Mouse (Mus musculus) heart, embryonic 14.5 days (tissue): ENCODE data around the gene Pnpo. TPM values are rescaled to one million over a fixed set of nuclear protein-coding genes. Genes with fewer than 3 reads are reported as not detected.

ENCODE experiments used
- ATAC-seq: fragments of 200-750 bp; cut with Nextera tagmentation; 2 replicates; pipeline ENCODE4 v1.8.0; 2017; ENCODE audit warnings: low read depth, moderate TSS enrichment; ENCODE audit not compliant: insufficient number of reproducible peaks, insufficient read depth, low FRiP score
- H3K27ac ChIP-seq, 2 experiments: fragments of 200-500 bp in 1 of 2; fragments of 300-500 bp in 1 of 2; sonication (generic) in 1 of 2; replicated peaks in 1 of 2; 2 replicates each; pipeline ENCODE4 v1.5.1; 2012 to 2014; ENCODE audit warnings: low read depth in 2 of 2, low read length in 2 of 2, control low read depth in 1 of 2, mild to moderate bottlenecking in 1 of 2, mixed read lengths in 1 of 2; ENCODE audit not compliant: control insufficient read depth in 1 of 2, insufficient read depth in 1 of 2
- H3K27me3 ChIP-seq: fragments of 300-500 bp; sonication (generic); 2 replicates; pipeline ENCODE4 v1.6.1; 2014; ENCODE audit warnings: mild to moderate bottlenecking, low read length, control low read depth; ENCODE audit not compliant: control insufficient read depth, insufficient read depth
- H3K36me3 ChIP-seq: fragments of 300-500 bp; sonication (generic); 2 replicates; pipeline ENCODE4 v1.6.1; 2014; ENCODE audit warnings: mild to moderate bottlenecking, control low read depth, low read length, mixed read lengths; ENCODE audit not compliant: control insufficient read depth, insufficient read depth
- H3K4me1 ChIP-seq, 2 experiments: fragments of 200-500 bp in 1 of 2; fragments of 300-500 bp in 1 of 2; sonication (generic) in 1 of 2; 2 replicates each; pipeline ENCODE4 v1.6.1; 2012 to 2014; ENCODE audit warnings: low read length in 2 of 2, control low read depth in 1 of 2, mixed read lengths in 1 of 2; ENCODE audit not compliant: control insufficient read depth in 2 of 2, insufficient read depth in 2 of 2
- H3K4me2 ChIP-seq: fragments of 300-500 bp; sonication (generic); 2 replicates; pipeline ENCODE4 v1.6.1; 2014; ENCODE audit warnings: mild to moderate bottlenecking, low read length
- H3K4me3 ChIP-seq, 2 experiments: fragments of 200-500 bp in 1 of 2; fragments of 300-500 bp in 1 of 2; sonication (generic) in 1 of 2; 2 replicates each; pipeline ENCODE4 v1.5.1; 2012 to 2014; ENCODE audit warnings: low read length in 2 of 2, mild to moderate bottlenecking in 2 of 2, control low read depth in 1 of 2, low read depth in 1 of 2, moderate library complexity in 1 of 2; ENCODE audit not compliant: control insufficient read depth in 1 of 2, insufficient read depth in 1 of 2
- H3K9ac ChIP-seq: fragments of 300-500 bp; sonication (generic); 2 replicates; pipeline ENCODE4 v1.6.1; 2014; ENCODE audit warnings: mild to moderate bottlenecking, low read length
- H3K9me3 ChIP-seq: fragments of 300-500 bp; sonication (generic); 2 replicates; pipeline ENCODE4 v1.6.1; 2016; ENCODE audit warnings: low read length, control low read depth; ENCODE audit not compliant: control insufficient read depth
- WGBS: fragments of 180-500 bp; shearing (Covaris S2); extraction: QIAGEN DNeasy Blood & Tissue Kit; methylation state at CpG from one replicate; pipeline ENCODE4 v1.1.7; 2014; 5-methylcytosine and 5-hydroxymethylcytosine counted together
- polyA plus RNA-seq: library from polyadenylated mRNA; unstranded; fragments of >200 nt; fragmentation: Nextera tagmentation; extraction: Ambion mirVana; gene quantifications from 2 replicates; pipeline ENCODE4 v1.2.1, GENCODE M21; 2014

The Pnpo gene
- 32.3 and 47.6 TPM in 2 replicates for polyA plus RNA-seq

DNA sequence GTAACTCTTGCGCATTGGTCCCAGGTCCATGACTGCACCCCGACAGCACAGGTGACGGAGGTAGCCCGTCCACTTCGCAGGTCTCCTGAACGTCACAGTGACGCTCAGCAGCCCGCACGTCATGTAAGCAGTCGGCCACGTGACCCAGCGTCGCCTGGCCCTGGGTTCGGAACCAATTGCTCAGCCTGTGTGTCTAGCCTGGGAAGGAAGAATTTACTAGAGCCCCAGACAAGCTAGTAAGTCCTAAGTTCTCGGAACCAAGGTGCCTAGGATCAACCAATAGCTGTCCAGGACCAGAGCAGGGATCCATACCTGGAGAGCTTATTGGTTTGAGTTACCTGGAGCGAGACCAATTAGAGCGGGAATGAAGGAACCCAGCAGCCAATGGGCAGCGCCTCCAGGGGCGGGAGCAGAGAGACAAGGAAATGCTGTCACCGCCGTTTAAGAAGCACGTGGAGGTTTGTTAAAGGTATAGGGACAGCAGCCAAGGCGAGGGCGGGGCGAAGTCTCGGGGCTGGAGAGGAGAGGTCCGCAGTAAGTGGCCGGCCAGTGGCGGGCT is at the start of gene Pnpo:
TSS of gene Pnpo (minus strand) at position 241 of the 559 bp plus-strand sequence.
- peak within 1 kb of the TSS in 1 of 2 experiments; percentile 7; a peak in 2 of 4 replicates for H3K27ac ChIP-seq
- H3K27me3 ChIP-seq: no peaks in the 10 kb centered on the region
- ATAC-seq: peak; percentile 94
- H3K36me3 ChIP-seq: peaks cover 9% of the 10 kb centered on the region; the same call in 1 of the 2 replicates
- WGBS: under 1% methylated on average over 29 of the region's 29 CpGs
- H3K4me1 ChIP-seq: peaks cover 7 to 11% of the 10 kb centered on the region in 2 experiments
- peak within 1 kb of the TSS; percentile 56 to 74 for H3K4me3 ChIP-seq
- no peaks in the 10 kb centered on the region for H3K9me3 ChIP-seq
- peak within 1 kb of the TSS; percentile 75 for H3K9ac ChIP-seq
- H3K4me2 ChIP-seq: peak within 1 kb of the TSS; percentile 99

DNA sequence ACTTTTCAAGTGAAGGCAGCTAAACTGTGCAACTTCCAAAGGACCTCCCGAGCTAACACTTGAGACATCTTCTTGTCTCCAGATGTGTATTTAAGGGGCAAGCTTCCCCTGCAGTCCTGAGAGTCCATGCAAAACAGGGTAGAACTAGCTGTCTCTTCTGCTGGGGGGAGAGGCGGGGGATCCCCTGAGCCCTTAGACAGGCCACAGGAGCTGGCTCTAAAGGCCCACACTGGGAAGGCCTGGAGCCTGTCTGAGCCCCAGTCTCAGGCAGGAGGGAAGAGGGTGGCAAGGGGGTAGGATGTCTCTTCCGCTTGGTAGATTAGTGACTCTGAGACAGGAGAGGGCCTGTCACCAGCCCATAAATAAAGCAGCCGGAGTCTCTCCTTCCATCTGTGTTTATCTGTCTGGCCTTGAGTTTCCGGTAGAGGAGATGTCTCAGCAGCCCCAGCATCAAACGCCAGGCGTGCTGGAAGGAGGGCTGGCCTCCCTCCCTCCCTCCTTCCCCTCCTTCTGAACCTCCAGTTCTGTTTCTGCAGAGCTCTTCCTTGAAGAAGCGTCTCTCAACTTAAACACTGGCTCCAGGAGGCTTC is 49.0 kb upstream of the Pnpo start:
- ATAC-seq: no peak
- Histone ChIP-seq H3K27me3 (peaks cover 63% of the 10 kb centered on the region), H3K9ac (no peak overlapping the region), H3K36me3 (no peaks in the 10 kb centered on the region), H3K4me3 (no peak overlapping the region), H3K4me1 (peaks cover 5 to 16% of the 10 kb centered on the region in 2 experiments; a peak in 3 of 4 replicates), H3K4me2 (no peak overlapping the region), H3K27ac (no peak overlapping the region), H3K9me3 (no peaks in the 10 kb centered on the region)
- 26% methylated on average over 8 of the region's 8 CpGs for WGBS

DNA sequence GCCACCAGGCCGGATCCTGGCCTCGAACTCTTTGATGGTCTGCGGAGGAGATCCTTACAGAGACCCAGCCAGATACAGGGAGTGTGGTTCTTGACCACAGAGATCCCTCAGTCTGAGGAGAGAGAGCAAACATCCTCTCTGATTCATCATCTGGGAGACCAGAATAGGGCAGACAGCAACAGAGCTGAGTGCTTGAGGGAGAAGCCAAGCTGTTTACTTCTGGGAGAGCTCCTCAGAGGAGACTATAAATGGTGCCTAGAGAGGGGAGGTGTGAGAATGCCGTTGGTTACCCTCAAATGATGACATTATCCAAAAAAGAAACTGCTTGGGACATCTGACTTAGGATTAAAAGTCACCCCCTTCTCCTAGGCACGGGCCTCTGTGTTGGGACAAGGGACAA is 47.7 kb upstream of the Pnpo start:
- Histone ChIP-seq H3K9me3 (no peaks in the 10 kb centered on the region), H3K4me1 (peaks cover 5 to 12% of the 10 kb centered on the region in 2 experiments; a peak in 3 of 4 replicates), H3K36me3 (no peaks in the 10 kb centered on the region), H3K4me3 (no peak overlapping the region), H3K9ac (no peak overlapping the region), H3K27ac (no peak overlapping the region), H3K4me2 (no peak overlapping the region), H3K27me3 (peaks cover 61% of the 10 kb centered on the region)
- 70% methylated on average over 5 of the region's 5 CpGs for WGBS
- ATAC-seq: no peak

DNA sequence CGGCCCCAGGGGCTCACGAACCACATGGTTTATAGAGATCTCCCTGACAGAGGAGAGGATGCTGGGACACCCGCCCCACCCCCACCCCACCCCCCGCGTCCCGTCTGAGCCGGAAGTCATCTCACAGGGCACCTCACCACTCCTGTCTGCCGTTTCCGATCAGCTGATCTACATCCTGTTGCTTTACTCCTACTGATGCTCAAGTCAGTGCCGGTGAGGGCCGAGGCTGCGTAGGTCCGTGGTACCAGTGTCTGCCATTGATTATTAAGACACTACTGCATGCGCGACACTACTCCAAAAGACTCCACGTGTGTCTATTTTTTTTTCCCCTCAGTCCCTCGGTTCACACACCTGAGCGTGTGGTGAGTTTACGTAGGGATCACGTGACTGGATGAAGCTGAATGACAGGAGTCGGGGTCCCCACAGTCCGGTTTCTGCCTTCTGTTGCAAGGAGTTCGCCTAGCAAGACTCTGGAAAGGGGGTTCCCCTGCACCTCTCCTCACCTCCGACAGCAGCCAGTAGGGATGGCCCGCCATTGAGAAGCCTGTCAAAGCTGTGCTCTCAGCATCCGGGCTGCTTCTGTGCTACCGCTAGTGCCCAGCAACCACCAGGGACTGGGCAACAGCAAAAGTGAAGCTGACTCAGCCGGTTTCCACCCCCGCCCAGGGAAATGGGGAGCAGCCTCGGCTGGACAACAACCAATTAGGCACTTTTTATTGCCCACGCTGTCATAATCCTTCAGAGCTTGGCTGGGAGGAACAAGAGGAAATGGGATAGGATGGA is 44.3 kb upstream of the Pnpo start:
- WGBS: 4% methylated on average over 29 of the region's 31 CpGs
- H3K27ac ChIP-seq: no peak overlapping the region
- no peak for ATAC-seq
- H3K9me3 ChIP-seq: no peaks in the 10 kb centered on the region
- H3K36me3 ChIP-seq: no peaks in the 10 kb centered on the region
- no peak overlapping the region for H3K9ac ChIP-seq
- peaks cover 2 to 10% of the 10 kb centered on the region in 2 experiments; a peak in 3 of 4 replicates for H3K4me1 ChIP-seq
- H3K27me3 ChIP-seq: peaks cover 66% of the 10 kb centered on the region
- H3K4me3 ChIP-seq: peak overlapping the region in 1 of 2 experiments; percentile 16; a peak in 2 of 4 replicates
- peak overlapping the region; percentile 57 for H3K4me2 ChIP-seq

- H3K27me3 ChIP-seq: peaks cover 66% of the 10 kb centered on the region
- H3K36me3 ChIP-seq: no peaks in the 10 kb centered on the region
- no peak overlapping the region for H3K4me3 ChIP-seq
- H3K9me3 ChIP-seq: no peaks in the 10 kb centered on the region
- ATAC-seq: no peak
- no peak overlapping the region for H3K9ac ChIP-seq
- no peak overlapping the region for H3K27ac ChIP-seq
- H3K4me1 ChIP-seq: peaks cover 0 to 10% of the 10 kb centered on the region in 2 experiments; a peak in 3 of 4 replicates
- WGBS: 41% methylated on average over 3 of the region's 3 CpGs
- no peak overlapping the region for H3K4me2 ChIP-seq
Observed at GRCm38 (mm10) chr11:96986463-96986862, 42.7 kb upstream of the Pnpo start.

DNA sequence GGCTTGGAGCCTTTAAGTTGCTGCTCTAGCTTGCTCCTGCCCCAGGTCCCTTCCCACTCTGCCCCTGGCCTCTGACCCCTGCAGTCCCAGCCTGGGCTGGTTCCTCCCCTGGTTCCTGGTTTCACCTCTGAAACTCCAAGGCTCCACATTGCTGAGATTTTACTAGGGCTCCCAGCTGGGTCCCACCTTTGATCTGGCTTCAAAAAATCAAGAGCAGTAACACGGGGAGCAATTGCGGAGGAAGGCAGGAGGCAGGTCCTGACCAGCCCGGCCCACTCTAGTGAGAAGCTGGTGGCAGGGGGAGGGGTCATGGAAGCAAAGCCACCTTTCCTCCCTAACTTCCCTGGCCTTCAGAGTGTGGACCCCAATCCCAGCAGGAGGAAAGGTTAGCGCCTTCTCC is 41.1 kb upstream of the Pnpo start:
- no peaks in the 10 kb centered on the region for H3K36me3 ChIP-seq
- H3K9me3 ChIP-seq: no peaks in the 10 kb centered on the region
- no peak overlapping the region for H3K4me2 ChIP-seq
- H3K4me3 ChIP-seq: no peak overlapping the region
- 18% methylated on average over 4 of the region's 4 CpGs for WGBS
- H3K4me1 ChIP-seq: peaks cover 0 to 10% of the 10 kb centered on the region in 2 experiments; a peak in 3 of 4 replicates
- peaks cover 62% of the 10 kb centered on the region for H3K27me3 ChIP-seq
- ATAC-seq: no peak
- no peak overlapping the region for H3K9ac ChIP-seq
- H3K27ac ChIP-seq: no peak overlapping the region

DNA sequence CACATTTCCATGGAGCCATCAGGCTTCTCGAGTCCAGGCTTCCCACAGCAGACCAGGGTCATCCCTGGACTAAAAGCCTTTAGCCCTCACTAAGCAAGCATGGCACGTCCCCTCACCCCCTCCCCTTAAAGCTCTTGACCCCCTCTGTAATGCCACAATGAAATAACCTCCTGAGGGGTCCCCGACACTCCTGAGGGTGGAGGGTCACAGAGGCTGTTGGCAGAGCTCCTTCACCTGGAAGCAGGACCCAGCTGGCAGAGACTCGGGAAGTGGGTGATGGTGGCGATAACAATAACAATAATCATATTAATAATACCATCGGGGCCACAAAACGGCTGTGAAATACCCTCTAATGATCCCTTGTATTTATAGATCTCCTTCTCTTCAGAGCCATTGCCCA is 39.1 kb upstream of the Pnpo start, which contains the start of gene Sp2:
TSS of gene Sp2 (minus strand) at position 101 of the 400 bp plus-strand sequence.
- WGBS: 78% methylated on average over 7 of the region's 7 CpGs
- Histone ChIP-seq H3K27me3 (peaks cover 45% of the 10 kb centered on the region), H3K27ac (no peak within 1 kb of the TSS), H3K9ac (no peak within 1 kb of the TSS), H3K9me3 (no peaks in the 10 kb centered on the region), H3K36me3 (no peaks in the 10 kb centered on the region), H3K4me1 (peaks cover 3 to 8% of the 10 kb centered on the region in 2 experiments), H3K4me3 (no peak within 1 kb of the TSS), H3K4me2 (no peak within 1 kb of the TSS)
- no peak for ATAC-seq
